Mouse (Mus musculus): ENCODE measurements at regions not wholly inside any gene's neighbourhood (a gene's known extent, or its start where the extent isn't known, plus 50 kb on each side); places are given as distances from the start of the nearest gene placed in this dataset.
"Not testable (repeated sequence)": the region's sequence is repeated elsewhere in the genome, so short reads cannot be mapped to it uniquely, and the experiment has no call there.

- DNase-seq (ENCODE audit: extremely low spot score in 1 of 2, low spot score in 1 of 2), result no peak
Observed at GRCm38 (mm10) chr12:74825664-74826063, 351.5 kb downstream of the Kcnh5 start.

GRCm38 (mm10) chr12:74824735-74825494 lies 352.2 kb downstream of the Kcnh5 start:
- DNase-seq (ENCODE audit: extremely low spot score in 1 of 2, low spot score in 1 of 2), result peak; percentile 33 to 82

GRCm38 (mm10) chr12:74816181-74816580 lies 361.0 kb downstream of the Kcnh5 start:
- not testable (repeated sequence) for DNase-seq (ENCODE audit: extremely low spot score in 1 of 2, low spot score in 1 of 2)

GRCm38 (mm10) chr12:74808571-74808970 lies 368.6 kb downstream of the Kcnh5 start:
- not testable (repeated sequence) for DNase-seq (ENCODE audit: extremely low spot score in 1 of 2, low spot score in 1 of 2)

- DNase-seq (ENCODE audit: extremely low spot score in 1 of 2, low spot score in 1 of 2), result not testable (repeated sequence)
Observed at GRCm38 (mm10) chr12:74807926-74808325, 369.2 kb downstream of the Kcnh5 start.

GRCm38 (mm10) chr12:74803740-74804512 lies 373.2 kb downstream of the Kcnh5 start:
- DNase-seq (ENCODE audit: extremely low spot score in 1 of 2, low spot score in 1 of 2), result no peak

GRCm38 (mm10) chr12:74792036-74792435 lies 385.1 kb downstream of the Kcnh5 start:
- DNase-seq (ENCODE audit: extremely low spot score in 1 of 2, low spot score in 1 of 2), result peak; percentile 33 to 72

- DNase-seq (ENCODE audit: extremely low spot score in 1 of 2, low spot score in 1 of 2), result no peak
Observed at GRCm38 (mm10) chr12:74762284-74762683, 414.8 kb downstream of the Kcnh5 start.

GRCm38 (mm10) chr12:74745051-74745450 lies 428.9 kb upstream of the Gm11042 start:
- DNase-seq (ENCODE audit: extremely low spot score in 1 of 2, low spot score in 1 of 2), result peak; percentile 4 to 53

GRCm38 (mm10) chr12:74728866-74729265 lies 412.7 kb upstream of the Gm11042 start:
- no peak for DNase-seq (ENCODE audit: extremely low spot score in 1 of 2, low spot score in 1 of 2)

GRCm38 (mm10) chr12:74679149-74679548 lies 363.0 kb upstream of the Gm11042 start:
- DNase-seq (ENCODE audit: extremely low spot score in 1 of 2, low spot score in 1 of 2), result peak in 1 of 2 experiments; percentile 30

- DNase-seq (ENCODE audit: extremely low spot score in 1 of 2, low spot score in 1 of 2), result no peak
Observed at GRCm38 (mm10) chr12:74677835-74678234, 361.6 kb upstream of the Gm11042 start.

- DNase-seq (ENCODE audit: extremely low spot score in 1 of 2, low spot score in 1 of 2), result peak in 1 of 2 experiments; percentile 12
Observed at GRCm38 (mm10) chr12:74658406-74658805, 342.2 kb upstream of the Gm11042 start.

GRCm38 (mm10) chr12:74657036-74657648 lies 340.9 kb upstream of the Gm11042 start:
- DNase-seq (ENCODE audit: extremely low spot score in 1 of 2, low spot score in 1 of 2), result peak; percentile 4 to 17

- no peak for DNase-seq (ENCODE audit: extremely low spot score in 1 of 2, low spot score in 1 of 2)
Observed at GRCm38 (mm10) chr12:74651256-74651655, 335.1 kb upstream of the Gm11042 start.

- DNase-seq (ENCODE audit: extremely low spot score in 1 of 2, low spot score in 1 of 2), result no peak
Observed at GRCm38 (mm10) chr12:74632827-74633226, 316.6 kb upstream of the Gm11042 start.

- DNase-seq (ENCODE audit: extremely low spot score in 1 of 2, low spot score in 1 of 2), result peak; percentile 37 to 62
Observed at GRCm38 (mm10) chr12:74595208-74595607, 279.0 kb upstream of the Gm11042 start.

GRCm38 (mm10) chr12:74554599-74554998 lies 238.4 kb upstream of the Gm11042 start:
- DNase-seq (ENCODE audit: extremely low spot score in 1 of 2, low spot score in 1 of 2), result no peak

GRCm38 (mm10) chr12:74544172-74544571 lies 228.0 kb upstream of the Gm11042 start:
- no peak for DNase-seq (ENCODE audit: extremely low spot score in 1 of 2, low spot score in 1 of 2)

GRCm38 (mm10) chr12:74534882-74535281 lies 218.7 kb upstream of the Gm11042 start:
- DNase-seq (ENCODE audit: extremely low spot score in 1 of 2, low spot score in 1 of 2), result no peak

- DNase-seq (ENCODE audit: extremely low spot score in 1 of 2, low spot score in 1 of 2), result no peak
Observed at GRCm38 (mm10) chr12:74528983-74529566, 212.9 kb upstream of the Gm11042 start.
